Comparison of ENCODE assay signal across 8 mouse cellular contexts in genomic region chr12:31074839-31075538, GRCm38 (mm10). TPM values are rescaled to one million over a fixed set of nuclear protein-coding genes. Genes with fewer than 3 reads are reported as not detected.
DNase-seq lines count a peak whose midpoint lies in the region; ATAC-seq lines count a peak whose summit lies in the region.

No protein-coding gene starts in this region.

- no peak for ATAC-seq in embryonic facial prominence, embryonic 12.5 days (ENCODE audit: insufficient number of reproducible peaks, insufficient read depth, low FRiP score, low TSS enrichment)
- peak; percentile 52; the same call in 1 of the 2 replicates for ATAC-seq in hindbrain, embryonic 13.5 days (ENCODE audit: low FRiP score)
- no peak for ATAC-seq in limb, embryonic 15.5 days (ENCODE audit: insufficient number of reproducible peaks, low FRiP score, low TSS enrichment, low read depth)
- peak; percentile 57 for ATAC-seq in midbrain, embryonic 16.5 days

- no peak overlapping the region for H3K9ac ChIP-seq in embryonic facial prominence, embryonic 12.5 days
- peak overlapping the region; percentile 46; the same call in 1 of the 2 replicates for H3K9ac ChIP-seq in hindbrain, embryonic 13.5 days
- no peak overlapping the region for H3K9ac ChIP-seq in limb, embryonic 15.5 days
- peak overlapping the region; percentile 55 for H3K9ac ChIP-seq in midbrain, embryonic 16.5 days (ENCODE audit: low read depth, low read length)

- peak overlapping the region; percentile 33 for H3K4me3 ChIP-seq in embryonic facial prominence, embryonic 12.5 days
- peak overlapping the region; percentile 43 for H3K4me3 ChIP-seq in hindbrain, embryonic 13.5 days
- peak overlapping the region; percentile 31 for H3K4me3 ChIP-seq in limb, embryonic 15.5 days
- peak overlapping the region; percentile 43 for H3K4me3 ChIP-seq in midbrain, embryonic 16.5 days (ENCODE audit: low read depth, low read length)

- H3K9me3 ChIP-seq in embryonic facial prominence, embryonic 12.5 days = no peaks in the 10 kb centered on the region
- no peaks in the 10 kb centered on the region for H3K9me3 ChIP-seq in hindbrain, embryonic 13.5 days
- no peaks in the 10 kb centered on the region for H3K9me3 ChIP-seq in limb, embryonic 15.5 days
- no peaks in the 10 kb centered on the region for H3K9me3 ChIP-seq in midbrain, embryonic 16.5 days (replicated peaks; ENCODE audit: control insufficient read depth, low read length, poor library complexity, severe bottlenecking)

- H3K4me1 ChIP-seq in embryonic facial prominence, embryonic 12.5 days = peaks cover 14% of the 10 kb centered on the region
- H3K4me1 ChIP-seq in hindbrain, embryonic 13.5 days (replicated peaks) = peaks cover 21% of the 10 kb centered on the region
- peaks cover 19% of the 10 kb centered on the region for H3K4me1 ChIP-seq in limb, embryonic 15.5 days
- H3K4me1 ChIP-seq in midbrain, embryonic 16.5 days (ENCODE audit: control insufficient read depth, insufficient read depth, low read length) = peaks cover 15% of the 10 kb centered on the region

- no peaks in the 10 kb centered on the region for H3K36me3 ChIP-seq in embryonic facial prominence, embryonic 12.5 days
- H3K36me3 ChIP-seq in hindbrain, embryonic 13.5 days = no peaks in the 10 kb centered on the region
- no peaks in the 10 kb centered on the region for H3K36me3 ChIP-seq in limb, embryonic 15.5 days
- no peaks in the 10 kb centered on the region for H3K36me3 ChIP-seq in midbrain, embryonic 16.5 days (ENCODE audit: control insufficient read depth, insufficient read depth, low read length)

- peaks cover 47% of the 10 kb centered on the region for H3K27me3 ChIP-seq in embryonic facial prominence, embryonic 12.5 days
- peaks cover 56% of the 10 kb centered on the region for H3K27me3 ChIP-seq in hindbrain, embryonic 13.5 days
- H3K27me3 ChIP-seq in limb, embryonic 15.5 days = peaks cover 51% of the 10 kb centered on the region
- H3K27me3 ChIP-seq in midbrain, embryonic 16.5 days (ENCODE audit: control insufficient read depth, insufficient read depth, low read depth, low read length) = peaks cover 26% of the 10 kb centered on the region

- H3K4me2 ChIP-seq in embryonic facial prominence, embryonic 12.5 days (replicated peaks) = peak overlapping the region; percentile 95
- H3K4me2 ChIP-seq in hindbrain, embryonic 13.5 days = peak overlapping the region; percentile 96
- H3K4me2 ChIP-seq in limb, embryonic 15.5 days = peak overlapping the region; percentile 56
- H3K4me2 ChIP-seq in midbrain, embryonic 16.5 days (ENCODE audit: low read length) = peak overlapping the region; percentile 89

- WGBS in embryonic facial prominence, embryonic 12.5 days = 2% methylated on average over 24 of the region's 24 CpGs
- WGBS in hindbrain, embryonic 13.5 days = 5% methylated on average over 24 of the region's 24 CpGs
- under 1% methylated on average over 24 of the region's 24 CpGs for WGBS in limb, embryonic 15.5 days
- 3% methylated on average over 24 of the region's 24 CpGs for WGBS in midbrain, embryonic 16.5 days

- DNase-seq in adrenal gland, adult 2 months = peak; percentile 41
- DNase-seq in adrenal gland, adult 8-10 months = no peak
- peak; percentile 30 for DNase-seq in 3134 (ENCODE audit: extremely low read depth, insufficient read length, low spot score)
- no peak for DNase-seq in B cell, adult 2 months

- no peak overlapping the region for H3K27ac ChIP-seq in embryonic facial prominence, embryonic 12.5 days
- H3K27ac ChIP-seq in hindbrain, embryonic 13.5 days = no peak overlapping the region
- H3K27ac ChIP-seq in limb, embryonic 15.5 days = no peak overlapping the region
- no peak overlapping the region for H3K27ac ChIP-seq in midbrain, embryonic 16.5 days (ENCODE audit: low read length)

RNA-seq across cellular contexts. Expression of gene Fam110c, which starts 1.3 kb away (rescaled TPM):
- total RNA-seq in adrenal gland, adult 2 months (2021) = under 1 TPM; 0.55 to 0.93 TPM
- polyA plus RNA-seq in adrenal gland, adult 2 months (2012; rRNA removed) = 0.47 and 0.58 TPM in 2 replicates
- total RNA-seq in adrenal gland, adult 8-10 months (2022) = 1 to 10 TPM in 2 of 4 experiments, under 1 TPM in 2; 0.56 to 1.2 (median 0.86) TPM
- 0.24 and 0.74 TPM in 2 replicates for polyA plus RNA-seq in embryonic facial prominence, embryonic 12.5 days (2016; fragmentation: Nextera tagmentation; extraction: Ambion mirVana)
- 0.05 TPM in 1 of 2 replicates, not detected in the other for polyA plus RNA-seq in hindbrain, embryonic 13.5 days (2015; fragmentation: Nextera tagmentation; extraction: Ambion mirVana)
- 0.29 and 0.36 TPM in 2 replicates for polyA plus RNA-seq in limb, embryonic 15.5 days (2015; fragmentation: Nextera tagmentation; extraction: Ambion mirVana)
- polyA plus RNA-seq in midbrain, embryonic 16.5 days (2015; fragmentation: Nextera tagmentation; extraction: Ambion mirVana) = not detected in 2 replicates

Comparison
In these comparisons a context has a peak if more than half of its experiments do, and no peak if none do; other contexts are left out.
1. DNase-seq: peak in adrenal gland, adult 2 months (single experiment) and 3134 (single experiment); none in adrenal gland, adult 8-10 months (single experiment) and B cell, adult 2 months (0 of 2).
2. ATAC-seq: peak in hindbrain, embryonic 13.5 days (single experiment) and midbrain, embryonic 16.5 days (single experiment); none in embryonic facial prominence, embryonic 12.5 days (single experiment) and limb, embryonic 15.5 days (single experiment).
3. H3K9ac ChIP-seq: peak in hindbrain, embryonic 13.5 days (single experiment) and midbrain, embryonic 16.5 days (single experiment); none in embryonic facial prominence, embryonic 12.5 days (single experiment) and limb, embryonic 15.5 days (single experiment).
4. Peak in every context shown above with its lines, with median percentiles within 50 percentile points of each other: H3K4me2 ChIP-seq and H3K4me3 ChIP-seq.